Comparison of ENCODE assay signal across 8 mouse cellular contexts in the genomic region with DNA sequence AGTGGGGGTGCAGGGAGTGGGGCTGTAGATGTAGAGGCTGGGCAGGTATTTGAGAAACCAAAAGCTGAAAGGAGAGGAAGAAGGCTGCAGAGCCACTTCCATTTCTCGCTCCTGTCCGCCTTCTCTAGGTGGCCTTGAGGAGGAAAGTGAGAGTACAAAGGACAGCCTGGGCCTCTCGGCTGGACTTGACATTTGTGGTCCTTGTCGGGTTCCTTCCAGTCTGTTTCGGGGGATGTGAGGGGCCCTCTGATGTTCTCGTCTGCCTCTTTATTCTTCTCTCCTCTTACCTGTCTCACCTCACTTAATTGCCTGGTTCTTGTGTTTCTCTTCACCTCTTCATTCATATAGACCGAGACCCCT. TPM values are rescaled to one million over a fixed set of nuclear protein-coding genes. Genes with fewer than 3 reads are reported as not detected.
DNase-seq lines count a peak whose midpoint lies in the region; ATAC-seq and TF ChIP-seq lines count a peak whose summit lies in the region.

No protein-coding gene starts in this region.

- TF ChIP-seq POLR2A in cortical plate, adult 2 months (IDR thresholded peaks at IDR 0.05; ENCODE audit: extremely low read depth, insufficient read depth, low read length): no peak

- 0 out of 2 replicates have a peak, but pooled peaks have one; percentile 0 for ATAC-seq in kidney, embryonic 15.5 days (replicated peaks; ENCODE audit: low FRiP score)
- no peak for ATAC-seq in hindbrain, embryonic 16.5 days
- ATAC-seq in midbrain, embryonic 16.5 days: peak; percentile 1; the same call in 1 of the 2 replicates

- 6% methylated on average over 7 of the region's 7 CpGs for WGBS in kidney, embryonic 15.5 days
- WGBS in hindbrain, embryonic 16.5 days: 9% methylated on average over 7 of the region's 7 CpGs
- WGBS in midbrain, embryonic 16.5 days: 1% methylated on average over 7 of the region's 7 CpGs

- peak overlapping the region; percentile 100 for H3K27ac ChIP-seq in kidney, embryonic 15.5 days
- peak overlapping the region; percentile 40 for H3K27ac ChIP-seq in cortical plate, adult 2 months (ENCODE audit: insufficient read depth, low read length)
- H3K27ac ChIP-seq in hindbrain, embryonic 16.5 days (ENCODE audit: low read depth, low read length): peak overlapping the region; percentile 100
- peak overlapping the region; percentile 100 for H3K27ac ChIP-seq in midbrain, embryonic 16.5 days (ENCODE audit: low read length)

- TF ChIP-seq CTCF in cortical plate, adult 2 months (IDR thresholded peaks at IDR 0.05; ENCODE audit: extremely low read depth, insufficient read depth, low read length): no peak

- peak overlapping the region; percentile 91 for H3K4me2 ChIP-seq in kidney, embryonic 15.5 days
- peak overlapping the region; percentile 97 for H3K4me2 ChIP-seq in hindbrain, embryonic 16.5 days (ENCODE audit: low read length)
- peak overlapping the region; percentile 74 for H3K4me2 ChIP-seq in midbrain, embryonic 16.5 days (ENCODE audit: low read length)

- H3K36me3 ChIP-seq in kidney, embryonic 15.5 days: peaks cover 18% of the 10 kb centered on the region
- H3K36me3 ChIP-seq in hindbrain, embryonic 16.5 days (ENCODE audit: control insufficient read depth, insufficient read depth, low read length): peaks cover 12% of the 10 kb centered on the region
- peaks cover 11% of the 10 kb centered on the region for H3K36me3 ChIP-seq in midbrain, embryonic 16.5 days (ENCODE audit: control insufficient read depth, insufficient read depth, low read length)

- no peaks in the 10 kb centered on the region for H3K9me3 ChIP-seq in kidney, embryonic 15.5 days (replicated peaks)
- H3K9me3 ChIP-seq in hindbrain, embryonic 16.5 days (ENCODE audit: control insufficient read depth, low read length): no peaks in the 10 kb centered on the region
- no peaks in the 10 kb centered on the region for H3K9me3 ChIP-seq in midbrain, embryonic 16.5 days (replicated peaks; ENCODE audit: control insufficient read depth, low read length, poor library complexity, severe bottlenecking)

- H3K4me3 ChIP-seq in kidney, embryonic 15.5 days (replicated peaks): peak overlapping the region; percentile 96
- H3K4me3 ChIP-seq in cortical plate, adult 2 months (ENCODE audit: insufficient read depth, low read length): peak overlapping the region; percentile 55
- peak overlapping the region; percentile 92 for H3K4me3 ChIP-seq in hindbrain, embryonic 16.5 days (ENCODE audit: low read length)
- H3K4me3 ChIP-seq in midbrain, embryonic 16.5 days (ENCODE audit: low read depth, low read length): peak overlapping the region; percentile 93

- no peaks in the 10 kb centered on the region for H3K27me3 ChIP-seq in kidney, embryonic 15.5 days
- H3K27me3 ChIP-seq in hindbrain, embryonic 16.5 days (replicated peaks; ENCODE audit: control insufficient read depth, insufficient read depth, low read length): no peaks in the 10 kb centered on the region
- H3K27me3 ChIP-seq in midbrain, embryonic 16.5 days (ENCODE audit: control insufficient read depth, insufficient read depth, low read depth, low read length): no peaks in the 10 kb centered on the region

- peaks cover 72% of the 10 kb centered on the region for H3K4me1 ChIP-seq in kidney, embryonic 15.5 days
- peaks cover 4% of the 10 kb centered on the region for H3K4me1 ChIP-seq in cortical plate, adult 2 months (ENCODE audit: control insufficient read depth, insufficient read depth, low read length)
- H3K4me1 ChIP-seq in hindbrain, embryonic 16.5 days (ENCODE audit: control insufficient read depth, insufficient read depth, low read depth, low read length): peaks cover 38% of the 10 kb centered on the region
- H3K4me1 ChIP-seq in midbrain, embryonic 16.5 days (ENCODE audit: control insufficient read depth, insufficient read depth, low read length): peaks cover 50% of the 10 kb centered on the region

- no peak for DNase-seq in kidney, adult 9 months
- DNase-seq in urinary bladder, adult 18-20 months (ENCODE audit: low spot score in 2 of 2): no peak
- no peak for DNase-seq in adipocyte (ENCODE audit: low spot score)
- DNase-seq in kidney, postnatal 36 days: no peak

- peak overlapping the region; percentile 100 for H3K9ac ChIP-seq in kidney, embryonic 15.5 days
- H3K9ac ChIP-seq in hindbrain, embryonic 16.5 days (ENCODE audit: low read depth, low read length): peak overlapping the region; percentile 74
- H3K9ac ChIP-seq in midbrain, embryonic 16.5 days (ENCODE audit: low read depth, low read length): peak overlapping the region; percentile 100

RNA-seq across cellular contexts. Expression of gene Ptms, which starts 1.6 kb away (rescaled TPM):
- 320 TPM in 2 replicates for polyA plus RNA-seq in kidney, embryonic 15.5 days (2015; fragmentation: Nextera tagmentation; extraction: Ambion mirVana)
- 1,375 and 1,380 TPM in 2 replicates for polyA plus RNA-seq in cortical plate, adult 2 months (2012; rRNA removed)
- 609 and 678 TPM in 2 replicates for polyA plus RNA-seq in hindbrain, embryonic 16.5 days (2015; fragmentation: Nextera tagmentation; extraction: Ambion mirVana)
- polyA plus RNA-seq in midbrain, embryonic 16.5 days (2015; fragmentation: Nextera tagmentation; extraction: Ambion mirVana): 700 and 743 TPM in 2 replicates

RNA-seq across cellular contexts. Expression of gene Lag3, which starts 6.8 kb away (rescaled TPM):
- 1.7 and 1.8 TPM in 2 replicates for polyA plus RNA-seq in kidney, embryonic 15.5 days (2015; fragmentation: Nextera tagmentation; extraction: Ambion mirVana)
- polyA plus RNA-seq in cortical plate, adult 2 months (2012; rRNA removed): 5.1 and 6.5 TPM in 2 replicates
- 3.0 and 3.6 TPM in 2 replicates for polyA plus RNA-seq in hindbrain, embryonic 16.5 days (2015; fragmentation: Nextera tagmentation; extraction: Ambion mirVana)
- 2.5 and 3.9 TPM in 2 replicates for polyA plus RNA-seq in midbrain, embryonic 16.5 days (2015; fragmentation: Nextera tagmentation; extraction: Ambion mirVana)

RNA-seq across cellular contexts. Expression of gene Mlf2, which starts 12.9 kb away (rescaled TPM):
- polyA plus RNA-seq in kidney, embryonic 15.5 days (2015; fragmentation: Nextera tagmentation; extraction: Ambion mirVana): 357 and 385 TPM in 2 replicates
- polyA plus RNA-seq in cortical plate, adult 2 months (2012; rRNA removed): 732 and 737 TPM in 2 replicates
- polyA plus RNA-seq in hindbrain, embryonic 16.5 days (2015; fragmentation: Nextera tagmentation; extraction: Ambion mirVana): 574 and 587 TPM in 2 replicates
- polyA plus RNA-seq in midbrain, embryonic 16.5 days (2015; fragmentation: Nextera tagmentation; extraction: Ambion mirVana): 543 and 556 TPM in 2 replicates

RNA-seq across cellular contexts. Expression of gene Cd4, which starts 30.3 kb away (rescaled TPM):
- 0.06 and 0.26 TPM in 2 replicates for polyA plus RNA-seq in kidney, embryonic 15.5 days (2015; fragmentation: Nextera tagmentation; extraction: Ambion mirVana)
- 1.1 and 4.7 TPM in 2 replicates for polyA plus RNA-seq in cortical plate, adult 2 months (2012; rRNA removed)
- polyA plus RNA-seq in hindbrain, embryonic 16.5 days (2015; fragmentation: Nextera tagmentation; extraction: Ambion mirVana): 0.26 and 0.27 TPM in 2 replicates
- polyA plus RNA-seq in midbrain, embryonic 16.5 days (2015; fragmentation: Nextera tagmentation; extraction: Ambion mirVana): 0.11 TPM in 1 of 2 replicates, not detected in the other

RNA-seq across cellular contexts. Expression of gene Cops7a, which starts 47.0 kb away (rescaled TPM):
- 163 and 164 TPM in 2 replicates for polyA plus RNA-seq in kidney, embryonic 15.5 days (2015; fragmentation: Nextera tagmentation; extraction: Ambion mirVana)
- 279 and 280 TPM in 2 replicates for polyA plus RNA-seq in cortical plate, adult 2 months (2012; rRNA removed)
- 107 TPM in 2 replicates for polyA plus RNA-seq in hindbrain, embryonic 16.5 days (2015; fragmentation: Nextera tagmentation; extraction: Ambion mirVana)
- polyA plus RNA-seq in midbrain, embryonic 16.5 days (2015; fragmentation: Nextera tagmentation; extraction: Ambion mirVana): 87.6 and 94.0 TPM in 2 replicates

Comparison
In these comparisons a context has a peak if more than half of its experiments do, and no peak if none do; other contexts are left out.
1. H3K27ac ChIP-seq: peak in every context shown above with its lines; median percentile 100 in kidney, embryonic 15.5 days; 100 in hindbrain, embryonic 16.5 days; 100 in midbrain, embryonic 16.5 days; 40 in cortical plate, adult 2 months.